8 mouse cellular contexts compared by ENCODE assay signal in genomic region chr9:48618589-48618988, GRCm38 (mm10). TPM values are rescaled to one million over a fixed set of nuclear protein-coding genes. Genes with fewer than 3 reads are reported as not detected.
DNase-seq lines count a peak whose midpoint lies in the region; ATAC-seq lines count a peak whose summit lies in the region.

No protein-coding gene starts in this region.

- ATAC-seq in embryonic facial prominence, embryonic 15.5 days (ENCODE audit: insufficient number of reproducible peaks, low FRiP score, low TSS enrichment, low read depth) = peak; percentile 24; the same call in 1 of the 2 replicates
- no peak for ATAC-seq in limb, embryonic 15.5 days (ENCODE audit: insufficient number of reproducible peaks, low FRiP score, low TSS enrichment, low read depth)
- peak; percentile 56; the same call in 1 of the 2 replicates for ATAC-seq in monocyte, adult 5-6 weeks (replicated peaks; ENCODE audit: insufficient number of reproducible peaks, low FRiP score, low TSS enrichment, poor library complexity, severe bottlenecking)
- ATAC-seq in stomach, embryonic 15.5 days (ENCODE audit: insufficient read depth, low FRiP score, low read depth) = no peak

- H3K36me3 ChIP-seq in embryonic facial prominence, embryonic 15.5 days = no peaks in the 10 kb centered on the region
- H3K36me3 ChIP-seq in limb, embryonic 15.5 days = no peaks in the 10 kb centered on the region
- H3K36me3 ChIP-seq in stomach, embryonic 15.5 days = no peaks in the 10 kb centered on the region

- peak; percentile 75 for DNase-seq in CD4-positive, CD25-positive, alpha-beta regulatory T cell, adult 2 months (ENCODE audit: low read depth, low spot score)
- peak; percentile 75 for DNase-seq in brain, adult 2 months (ENCODE audit: low read depth, low spot score)
- DNase-seq in heart, adult 9 months (ENCODE audit: low spot score in 2 of 2) = peak; percentile 73 to 81
- peak; percentile 67 for DNase-seq in kidney, adult 9 months

- H3K4me3 ChIP-seq in embryonic facial prominence, embryonic 15.5 days (replicated peaks) = no peak overlapping the region
- no peak overlapping the region for H3K4me3 ChIP-seq in limb, embryonic 15.5 days
- H3K4me3 ChIP-seq in stomach, embryonic 15.5 days (replicated peaks) = no peak overlapping the region

- 33% methylated on average over 6 of the region's 6 CpGs for WGBS in embryonic facial prominence, embryonic 15.5 days
- WGBS in limb, embryonic 15.5 days = 20% methylated on average over 6 of the region's 6 CpGs
- WGBS in stomach, embryonic 15.5 days = 27% methylated on average over 6 of the region's 6 CpGs

- H3K27me3 ChIP-seq in embryonic facial prominence, embryonic 15.5 days = peaks cover 4% of the 10 kb centered on the region; the same call in 1 of the 2 replicates
- no peaks in the 10 kb centered on the region for H3K27me3 ChIP-seq in limb, embryonic 15.5 days
- H3K27me3 ChIP-seq in stomach, embryonic 15.5 days (replicated peaks) = no peaks in the 10 kb centered on the region

- no peaks in the 10 kb centered on the region for H3K9me3 ChIP-seq in embryonic facial prominence, embryonic 15.5 days (replicated peaks)
- H3K9me3 ChIP-seq in limb, embryonic 15.5 days = no peaks in the 10 kb centered on the region
- no peaks in the 10 kb centered on the region for H3K9me3 ChIP-seq in stomach, embryonic 15.5 days

- H3K27ac ChIP-seq in embryonic facial prominence, embryonic 15.5 days (replicated peaks) = no peak overlapping the region
- no peak overlapping the region for H3K27ac ChIP-seq in limb, embryonic 15.5 days
- no peak overlapping the region for H3K27ac ChIP-seq in stomach, embryonic 15.5 days

- peaks cover 7% of the 10 kb centered on the region; the same call in 1 of the 2 replicates for H3K4me1 ChIP-seq in embryonic facial prominence, embryonic 15.5 days
- H3K4me1 ChIP-seq in limb, embryonic 15.5 days = peaks cover 6% of the 10 kb centered on the region; the same call in 1 of the 2 replicates
- H3K4me1 ChIP-seq in stomach, embryonic 15.5 days = 0 out of 2 replicates have a peak, but pooled peaks cover 6% of the 10 kb centered on the region

- H3K4me2 ChIP-seq in embryonic facial prominence, embryonic 15.5 days (replicated peaks) = peak overlapping the region; percentile 33
- H3K4me2 ChIP-seq in limb, embryonic 15.5 days = peak overlapping the region; percentile 28; the same call in 1 of the 2 replicates
- peak overlapping the region; percentile 20; the same call in 1 of the 2 replicates for H3K4me2 ChIP-seq in stomach, embryonic 15.5 days

- no peak overlapping the region for H3K9ac ChIP-seq in embryonic facial prominence, embryonic 15.5 days
- no peak overlapping the region for H3K9ac ChIP-seq in limb, embryonic 15.5 days
- no peak overlapping the region for H3K9ac ChIP-seq in stomach, embryonic 15.5 days

RNA-seq across cellular contexts. Expression of gene Nnmt, which starts 13.6 kb away (rescaled TPM):
- 13.3 and 19.4 TPM in 2 replicates for polyA plus RNA-seq in embryonic facial prominence, embryonic 15.5 days (2015; fragmentation: Nextera tagmentation; extraction: Ambion mirVana)
- 12.1 and 12.5 TPM in 2 replicates for polyA plus RNA-seq in limb, embryonic 15.5 days (2015; fragmentation: Nextera tagmentation; extraction: Ambion mirVana)
- not detected in 3 replicates for total RNA-seq in monocyte, adult 5-6 weeks (2017)
- 2.1 and 3.5 TPM in 2 replicates for polyA plus RNA-seq in stomach, embryonic 15.5 days (2015; fragmentation: Nextera tagmentation; extraction: Ambion mirVana)

Comparison
In these comparisons a context has a peak if more than half of its experiments do, and no peak if none do; other contexts are left out.
1. ATAC-seq: peak in embryonic facial prominence, embryonic 15.5 days (single experiment) and monocyte, adult 5-6 weeks (single experiment); none in limb, embryonic 15.5 days (single experiment) and stomach, embryonic 15.5 days (single experiment).
2. Peak in every context shown above with its lines, with median percentiles within 50 percentile points of each other: DNase-seq and H3K4me2 ChIP-seq.